Mouse (Mus musculus): Measurements from ENCODE around the gene Trim8.

DNA sequence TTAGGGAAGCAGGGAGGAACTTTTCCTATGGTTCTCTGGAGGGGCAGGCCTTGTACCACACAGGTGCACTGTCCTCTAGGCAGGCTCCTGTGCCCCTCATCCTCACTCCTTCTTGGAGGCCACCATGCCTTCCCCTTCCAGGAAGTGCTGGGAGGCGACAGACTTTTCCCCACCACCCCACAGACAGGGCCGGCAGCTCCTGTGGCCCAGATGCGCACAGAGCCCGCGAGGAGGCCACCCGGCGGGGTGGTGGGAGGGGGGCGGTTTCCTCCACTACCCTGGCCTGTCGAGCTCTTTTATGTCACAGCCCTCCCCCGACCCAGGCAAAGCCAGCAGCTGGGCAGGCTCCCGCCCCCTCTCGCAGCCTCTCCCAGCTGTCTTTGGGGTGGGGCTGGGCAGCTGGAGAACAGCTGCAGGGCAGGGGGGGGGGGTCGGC lies 16.9 kb downstream of the Trim8 start:
- TF ChIP-seq POLR2A (IDR thresholded peaks at IDR 0.05; ENCODE audit: insufficient read depth, low read depth, low read length) (no peak), CTCF (IDR thresholded peaks at IDR 0.05; ENCODE audit: insufficient read depth, low read depth, low read length) (no peak)
